Mouse (Mus musculus): ENCODE results near the gene Pcdh9.

DNA sequence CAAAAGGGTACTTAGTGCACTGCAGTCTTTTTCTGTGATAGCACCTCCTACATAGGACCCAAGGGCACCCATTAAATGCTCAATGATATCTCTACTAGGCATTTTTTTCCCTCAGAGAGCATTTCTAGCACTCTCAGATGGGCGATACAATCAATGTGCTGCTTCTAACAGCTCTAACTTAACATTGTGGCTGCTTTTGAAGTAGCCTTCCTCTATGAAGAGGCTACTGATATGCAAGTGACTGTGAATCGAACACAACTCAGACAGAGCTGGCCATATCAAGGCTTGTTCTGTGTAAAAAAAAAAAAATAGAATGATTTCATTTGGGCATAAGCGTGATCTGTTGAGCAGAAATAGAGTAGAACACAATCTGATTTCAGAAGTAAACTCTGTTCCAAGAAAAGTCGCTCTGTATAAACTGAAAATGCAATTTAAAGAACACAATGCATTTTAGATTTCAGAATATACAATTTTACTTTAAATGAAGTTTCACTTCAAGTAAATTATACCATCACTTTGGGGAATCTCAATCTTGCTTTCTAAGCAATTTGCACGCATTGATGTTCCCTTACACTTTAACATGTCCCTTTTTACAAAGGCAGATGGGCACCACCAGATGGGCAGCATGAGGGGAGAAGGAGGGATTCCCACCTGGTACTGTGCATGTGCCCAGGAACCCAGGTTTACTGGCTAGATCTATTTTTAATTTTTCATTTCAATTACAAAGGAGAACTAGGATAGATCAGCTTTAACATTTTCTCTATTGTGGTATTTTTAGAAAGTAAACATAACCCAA, 215.0 kb downstream of the Pcdh9 start:
- TF ChIP-seq CTCF (IDR thresholded peaks at IDR 0.05; ENCODE audit: low read depth, low read length) = no peak
- TF ChIP-seq POLR2A (IDR thresholded peaks at IDR 0.05; ENCODE audit: extremely low read depth, insufficient read depth, low read length) = no peak

All from liver, adult 2 months (tissue).